Mouse (Mus musculus) inflammation-experienced regulatory T-cells, adult 6 months (primary cell): ENCODE measurements around the gene Cfap20. TPM values are rescaled to one million over a fixed set of nuclear protein-coding genes. Genes with fewer than 3 reads are reported as not detected.
A peak's percentile ranks its signal among the peaks of the same experiment; 100 is the strongest.
"Not testable (repeated sequence)": the region's sequence is repeated elsewhere in the genome, so short reads cannot be mapped to it uniquely, and the experiment has no call there.

Experiments
- ATAC-seq: one replicate; pipeline ENCODE4 v1.8.0; 2017
- polyA plus RNA-seq, 3 experiments: library from polyadenylated mRNA; unstranded; fragments of 100-300 nt; shearing (Covaris generic); gene quantifications; one replicate each; pipeline ENCODE4 v1.2.1; 2017

Gene Cfap20
- polyA plus RNA-seq, 3 experiments from 2014 or later = 55.7 to 72.2 (median 70.1) TPM

- no peak for ATAC-seq
Observed at GRCm38 (mm10) chr8:95411309-95411972, 23.2 kb downstream of the Cfap20 start.

- ATAC-seq = no peak
Observed at GRCm38 (mm10) chr8:95409518-95409917, 25.2 kb downstream of the Cfap20 start.

GRCm38 (mm10) chr8:95401091-95401490 lies 33.6 kb downstream of the Cfap20 start:
- ATAC-seq = no peak

- no peak for ATAC-seq
Observed at GRCm38 (mm10) chr8:95399131-95399530, 35.5 kb downstream of the Cfap20 start.

GRCm38 (mm10) chr8:95397201-95397600 lies 37.5 kb downstream of the Cfap20 start:
- no peak for ATAC-seq

- ATAC-seq = no peak
Observed at GRCm38 (mm10) chr8:95396752-95397151, 37.9 kb downstream of the Cfap20 start.

GRCm38 (mm10) chr8:95395186-95395918 lies 39.3 kb downstream of the Cfap20 start:
- no peak for ATAC-seq

- no peak for ATAC-seq
Observed at GRCm38 (mm10) chr8:95392604-95393003, 42.1 kb downstream of the Cfap20 start.

- ATAC-seq = no peak
Observed at GRCm38 (mm10) chr8:95391101-95391500, 43.6 kb downstream of the Cfap20 start.

- ATAC-seq = peak; percentile 50
Observed at GRCm38 (mm10) chr8:95390312-95390711, 44.4 kb downstream of the Cfap20 start.

GRCm38 (mm10) chr8:95387936-95388335 lies 46.7 kb downstream of the Cfap20 start:
- no peak for ATAC-seq

GRCm38 (mm10) chr8:95387221-95387620 lies 47.4 kb downstream of the Cfap20 start:
- ATAC-seq = no peak

- ATAC-seq = no peak
Observed at GRCm38 (mm10) chr8:95386037-95386436, 48.6 kb downstream of the Cfap20 start.

- no peak for ATAC-seq
Observed at GRCm38 (mm10) chr8:95384501-95384900, 50.2 kb downstream of the Cfap20 start.

GRCm38 (mm10) chr8:95381595-95381994 lies 53.1 kb downstream of the Cfap20 start:
- ATAC-seq = no peak

- ATAC-seq = no peak
Observed at GRCm38 (mm10) chr8:95380953-95381352, 53.7 kb downstream of the Cfap20 start.

GRCm38 (mm10) chr8:95378928-95379327 lies 55.7 kb downstream of the Cfap20 start:
- not testable (repeated sequence) for ATAC-seq

- ATAC-seq = no peak
Observed at GRCm38 (mm10) chr8:95377863-95378291, 56.8 kb downstream of the Cfap20 start.

- ATAC-seq = no peak
Observed at GRCm38 (mm10) chr8:95377101-95377500, 57.6 kb downstream of the Cfap20 start.

GRCm38 (mm10) chr8:95376309-95376999 lies 58.2 kb downstream of the Cfap20 start:
- no peak for ATAC-seq

GRCm38 (mm10) chr8:95375374-95375930 lies 59.2 kb downstream of the Cfap20 start:
- no peak for ATAC-seq

GRCm38 (mm10) chr8:95374429-95374828 lies 60.2 kb downstream of the Cfap20 start:
- no peak for ATAC-seq

GRCm38 (mm10) chr8:95373389-95374002 lies 61.2 kb downstream of the Cfap20 start:
- no peak for ATAC-seq
